Mouse (Mus musculus): ENCODE results near the gene Map4k4. TPM values are rescaled to one million over a fixed set of nuclear protein-coding genes. Genes with fewer than 3 reads are reported as not detected.
A peak's percentile ranks its signal among the peaks of the same experiment; 100 is the strongest.

The Map4k4 gene
- polyA plus RNA-seq, 1 experiment from 2014 or later: 42.6 TPM

- no peaks in the 10 kb centered on the region for H3K27me3 ChIP-seq
- H3K4me3 ChIP-seq: no peak overlapping the region
- H3K27ac ChIP-seq (replicated peaks): 0 out of 2 replicates have a peak overlapping the region, but pooled peaks have one; percentile 11
- peaks cover 77% of the 10 kb centered on the region for H3K36me3 ChIP-seq
- 92% methylated on average over 9 of the region's 9 CpGs for WGBS
- H3K9ac ChIP-seq: no peak overlapping the region
- no peak for ATAC-seq (ENCODE audit: low FRiP score, low read depth)
- no peaks in the 10 kb centered on the region for H3K9me3 ChIP-seq
- no peaks in the 10 kb centered on the region for H3K4me1 ChIP-seq (replicated peaks)
- H3K4me2 ChIP-seq: no peak overlapping the region
Observed at GRCm38 (mm10) chr1:39990041-39990440, 89.3 kb downstream of the Map4k4 start.

- Histone ChIP-seq H3K36me3 (peaks cover 66% of the 10 kb centered on the region), H3K27me3 (no peaks in the 10 kb centered on the region), H3K9me3 (no peaks in the 10 kb centered on the region), H3K4me2 (no peak overlapping the region), H3K4me3 (no peak overlapping the region), H3K4me1 (replicated peaks) (no peaks in the 10 kb centered on the region), H3K9ac (no peak overlapping the region), H3K27ac (replicated peaks) (0 out of 2 replicates have a peak overlapping the region, but pooled peaks have one; percentile 14)
- ATAC-seq (ENCODE audit: low FRiP score, low read depth): no peak
- WGBS: 86% methylated on average over 7 of the region's 7 CpGs
Observed at GRCm38 (mm10) chr1:39993921-39994320, 93.2 kb downstream of the Map4k4 start.

GRCm38 (mm10) chr1:39995593-39995992, 94.9 kb downstream of the Map4k4 start:
- no peaks in the 10 kb centered on the region for H3K4me1 ChIP-seq (replicated peaks)
- ATAC-seq (ENCODE audit: low FRiP score, low read depth): no peak
- no peaks in the 10 kb centered on the region for H3K27me3 ChIP-seq
- no peak overlapping the region for H3K27ac ChIP-seq (replicated peaks)
- H3K9ac ChIP-seq: no peak overlapping the region
- no peak overlapping the region for H3K4me2 ChIP-seq
- WGBS: 84% methylated on average over 2 of the region's 2 CpGs
- H3K4me3 ChIP-seq: no peak overlapping the region
- H3K36me3 ChIP-seq: peaks cover 60% of the 10 kb centered on the region
- no peaks in the 10 kb centered on the region for H3K9me3 ChIP-seq

GRCm38 (mm10) chr1:40000476-40000875, 99.8 kb downstream of the Map4k4 start:
- no peak overlapping the region for H3K4me2 ChIP-seq
- ATAC-seq (ENCODE audit: low FRiP score, low read depth): no peak
- no peaks in the 10 kb centered on the region for H3K27me3 ChIP-seq
- H3K36me3 ChIP-seq: peaks cover 67% of the 10 kb centered on the region
- H3K9me3 ChIP-seq: no peaks in the 10 kb centered on the region
- WGBS: 70% methylated on average over 16 of the region's 16 CpGs
- H3K4me1 ChIP-seq (replicated peaks): no peaks in the 10 kb centered on the region
- H3K27ac ChIP-seq (replicated peaks): no peak overlapping the region
- no peak overlapping the region for H3K9ac ChIP-seq
- H3K4me3 ChIP-seq: no peak overlapping the region

- H3K4me1 ChIP-seq (replicated peaks): no peaks in the 10 kb centered on the region
- no peak overlapping the region for H3K9ac ChIP-seq
- H3K4me3 ChIP-seq: no peak overlapping the region
- no peaks in the 10 kb centered on the region for H3K9me3 ChIP-seq
- H3K36me3 ChIP-seq: peaks cover 71% of the 10 kb centered on the region
- 0 out of 2 replicates have a peak, but pooled peaks have one; percentile 40 for ATAC-seq (ENCODE audit: low FRiP score, low read depth)
- no peaks in the 10 kb centered on the region for H3K27me3 ChIP-seq
- H3K4me2 ChIP-seq: no peak overlapping the region
- WGBS: 72% methylated on average over 5 of the region's 5 CpGs
- H3K27ac ChIP-seq (replicated peaks): no peak overlapping the region
Observed at GRCm38 (mm10) chr1:40000899-40001298, 100.2 kb downstream of the Map4k4 start.

GRCm38 (mm10) chr1:40002129-40002727, 101.5 kb downstream of the Map4k4 start:
- no peaks in the 10 kb centered on the region for H3K27me3 ChIP-seq
- H3K4me2 ChIP-seq: no peak overlapping the region
- no peak for ATAC-seq (ENCODE audit: low FRiP score, low read depth)
- WGBS: 86% methylated on average over 4 of the region's 4 CpGs
- no peaks in the 10 kb centered on the region for H3K4me1 ChIP-seq (replicated peaks)
- H3K9ac ChIP-seq: no peak overlapping the region
- H3K36me3 ChIP-seq: peaks cover 74% of the 10 kb centered on the region
- no peak overlapping the region for H3K4me3 ChIP-seq
- no peak overlapping the region for H3K27ac ChIP-seq (replicated peaks)
- no peaks in the 10 kb centered on the region for H3K9me3 ChIP-seq

- Histone ChIP-seq H3K4me3 (no peak overlapping the region), H3K4me2 (no peak overlapping the region), H3K27ac (replicated peaks) (no peak overlapping the region), H3K4me1 (replicated peaks) (no peaks in the 10 kb centered on the region), H3K36me3 (peaks cover 86% of the 10 kb centered on the region), H3K9me3 (no peaks in the 10 kb centered on the region), H3K27me3 (no peaks in the 10 kb centered on the region), H3K9ac (no peak overlapping the region)
- peak; percentile 61; the same call in 1 of the 2 replicates for ATAC-seq (ENCODE audit: low FRiP score, low read depth)
- 98% methylated on average over 4 of the region's 4 CpGs for WGBS
Observed at GRCm38 (mm10) chr1:40006043-40006651, 105.4 kb downstream of the Map4k4 start.

GRCm38 (mm10) chr1:40007962-40008471, 107.3 kb downstream of the Map4k4 start:
- no peak overlapping the region for H3K9ac ChIP-seq
- no peak overlapping the region for H3K4me2 ChIP-seq
- H3K36me3 ChIP-seq: peaks cover 91% of the 10 kb centered on the region
- ATAC-seq (ENCODE audit: low FRiP score, low read depth): no peak
- no peaks in the 10 kb centered on the region for H3K4me1 ChIP-seq (replicated peaks)
- H3K4me3 ChIP-seq: no peak overlapping the region
- H3K9me3 ChIP-seq: no peaks in the 10 kb centered on the region
- 76% methylated on average over 17 of the region's 17 CpGs for WGBS
- no peak overlapping the region for H3K27ac ChIP-seq (replicated peaks)
- H3K27me3 ChIP-seq: no peaks in the 10 kb centered on the region

GRCm38 (mm10) chr1:40012696-40013095, 112.0 kb downstream of the Map4k4 start:
- Histone ChIP-seq H3K27ac (replicated peaks) (no peak overlapping the region), H3K4me1 (replicated peaks) (no peaks in the 10 kb centered on the region), H3K9ac (no peak overlapping the region), H3K4me3 (no peak overlapping the region), H3K9me3 (no peaks in the 10 kb centered on the region), H3K4me2 (no peak overlapping the region), H3K27me3 (no peaks in the 10 kb centered on the region), H3K36me3 (peaks cover 92% of the 10 kb centered on the region)
- ATAC-seq (ENCODE audit: low FRiP score, low read depth): no peak
- WGBS: 87% methylated on average over 8 of the region's 8 CpGs

GRCm38 (mm10) chr1:40015066-40015678, 114.5 kb downstream of the Map4k4 start:
- H3K4me2 ChIP-seq: no peak overlapping the region
- no peaks in the 10 kb centered on the region for H3K27me3 ChIP-seq
- peaks cover 85% of the 10 kb centered on the region for H3K36me3 ChIP-seq
- H3K27ac ChIP-seq (replicated peaks): no peak overlapping the region
- H3K4me3 ChIP-seq: no peak overlapping the region
- ATAC-seq (ENCODE audit: low FRiP score, low read depth): no peak
- WGBS: 85% methylated on average over 7 of the region's 7 CpGs
- no peaks in the 10 kb centered on the region for H3K4me1 ChIP-seq (replicated peaks)
- H3K9ac ChIP-seq: no peak overlapping the region
- no peaks in the 10 kb centered on the region for H3K9me3 ChIP-seq

GRCm38 (mm10) chr1:40021617-40022016, 120.9 kb downstream of the Map4k4 start:
- Histone ChIP-seq H3K36me3 (peaks cover 75% of the 10 kb centered on the region), H3K27ac (replicated peaks) (no peak overlapping the region), H3K9ac (no peak overlapping the region), H3K27me3 (no peaks in the 10 kb centered on the region), H3K4me1 (replicated peaks) (no peaks in the 10 kb centered on the region), H3K9me3 (no peaks in the 10 kb centered on the region), H3K4me3 (no peak overlapping the region), H3K4me2 (no peak overlapping the region)
- ATAC-seq (ENCODE audit: low FRiP score, low read depth): no peak
- WGBS: 93% methylated on average over 4 of the region's 4 CpGs

- Histone ChIP-seq H3K36me3 (peaks cover 69% of the 10 kb centered on the region), H3K4me2 (no peak overlapping the region), H3K9me3 (no peaks in the 10 kb centered on the region), H3K27ac (replicated peaks) (no peak overlapping the region), H3K9ac (no peak overlapping the region), H3K27me3 (no peaks in the 10 kb centered on the region), H3K4me3 (no peak overlapping the region), H3K4me1 (replicated peaks) (no peaks in the 10 kb centered on the region)
- 93% methylated on average over 9 of the region's 9 CpGs for WGBS
- ATAC-seq (ENCODE audit: low FRiP score, low read depth): no peak
Observed at GRCm38 (mm10) chr1:40022472-40023135, 121.9 kb downstream of the Map4k4 start.
